Mouse (Mus musculus) limb, embryonic 14.5 days (tissue): ENCODE measurements around the gene Crat. TPM values are rescaled to one million over a fixed set of nuclear protein-coding genes. Genes with fewer than 3 reads are reported as not detected.

Source experiments
- ATAC-seq: fragments of 200-750 bp; cut with Nextera tagmentation; 2 replicates; pipeline ENCODE4 v1.8.0; 2017; ENCODE audit warnings: low read depth, moderate number of reproducible peaks, moderate TSS enrichment; ENCODE audit not compliant: low FRiP score
- DNase-seq: peaks from one replicate; pipeline ENCODE4 v3.0.0-alpha.2; 2015; ENCODE audit warnings: low spot score
- H3K27ac ChIP-seq: fragments of 300-500 bp; sonication (generic); replicated peaks from 2 replicates; pipeline ENCODE4 v1.5.1; 2014; ENCODE audit warnings: low read depth, mild to moderate bottlenecking, low read length, moderate library complexity, mixed read lengths
- H3K27me3 ChIP-seq: fragments of 300-500 bp; sonication (generic); 2 replicates; pipeline ENCODE4 v1.6.1; 2014; ENCODE audit warnings: low read length, mixed read lengths; ENCODE audit not compliant: control insufficient read depth, insufficient read depth
- H3K36me3 ChIP-seq: fragments of 300-500 bp; sonication (generic); 2 replicates; pipeline ENCODE4 v1.6.1; 2014; ENCODE audit warnings: mild to moderate bottlenecking, low read length, moderate library complexity, mixed read lengths; ENCODE audit not compliant: control insufficient read depth, insufficient read depth
- H3K4me1 ChIP-seq: fragments of 300-500 bp; sonication (generic); 2 replicates; pipeline ENCODE4 v1.6.1; 2014; ENCODE audit warnings: antibody characterized with exemption, low read length, mixed read lengths; ENCODE audit not compliant: control insufficient read depth, insufficient read depth
- H3K4me2 ChIP-seq: fragments of 300-500 bp; sonication (generic); replicated peaks from 2 replicates; pipeline ENCODE4 v1.6.1; 2014; ENCODE audit warnings: low read depth, mild to moderate bottlenecking, low read length, moderate library complexity; ENCODE audit not compliant: severe bottlenecking
- H3K4me3 ChIP-seq: fragments of 300-500 bp; sonication (generic); replicated peaks from 2 replicates; pipeline ENCODE4 v1.5.1; 2014; ENCODE audit warnings: low read length
- H3K9ac ChIP-seq: fragments of 300-500 bp; sonication (generic); 2 replicates; pipeline ENCODE4 v1.6.1; 2014; ENCODE audit warnings: mild to moderate bottlenecking, low read depth, low read length, moderate library complexity; ENCODE audit not compliant: severe bottlenecking
- H3K9me3 ChIP-seq: fragments of 300-500 bp; sonication (generic); 2 replicates; pipeline ENCODE4 v1.6.1; 2016; ENCODE audit warnings: low read length; ENCODE audit not compliant: control insufficient read depth
- POLR2A ChIP-seq: fragments of 200-500 bp; IDR thresholded peaks from 2 replicates; pipeline ENCODE4 v1.8.0; 2012; ENCODE audit warnings: inconsistent platforms, mild to moderate bottlenecking, moderate library complexity, borderline replicate concordance; ENCODE audit not compliant: insufficient read depth, insufficient read length; ENCODE audit errors: extremely low read depth
- WGBS: fragments of 180-500 bp; shearing (Covaris S2); extraction: QIAGEN DNeasy Blood & Tissue Kit; methylation state at CpG from one replicate; pipeline ENCODE4 v1.1.7; 2014; 5-methylcytosine and 5-hydroxymethylcytosine counted together
- polyA plus RNA-seq, 2 experiments: library from polyadenylated mRNA; depleted of rRNA in 1 of 2; stranded (reverse) in 1 of 2; unstranded in 1 of 2; fragments of >200 nt; fragmentation: Nextera tagmentation in 1 of 2; extraction: Ambion mirVana in 1 of 2; gene quantifications; 2 replicates each; pipeline versions ENCODE4 v1.2.1 to v1.2.3; 2012 to 2014

Gene Crat
- polyA plus RNA-seq, 2 experiments = 25.0 to 33.4 TPM

GRCm38 (mm10) chr2:30409454-30410176 is 6.0 kb downstream of the Crat start:
- TF ChIP-seq POLR2A = no peak
- 85% methylated on average over 5 of the region's 5 CpGs for WGBS
- peaks cover 43% of the 10 kb centered on the region for H3K36me3 ChIP-seq
- no peak overlapping the region for H3K9ac ChIP-seq
- ATAC-seq (no peak), DNase-seq (no peak)
- no peak overlapping the region for H3K4me2 ChIP-seq
- H3K27me3 ChIP-seq = no peaks in the 10 kb centered on the region
- no peaks in the 10 kb centered on the region for H3K9me3 ChIP-seq
- no peak overlapping the region for H3K27ac ChIP-seq
- no peak overlapping the region for H3K4me3 ChIP-seq
- no peaks in the 10 kb centered on the region for H3K4me1 ChIP-seq

DNA sequence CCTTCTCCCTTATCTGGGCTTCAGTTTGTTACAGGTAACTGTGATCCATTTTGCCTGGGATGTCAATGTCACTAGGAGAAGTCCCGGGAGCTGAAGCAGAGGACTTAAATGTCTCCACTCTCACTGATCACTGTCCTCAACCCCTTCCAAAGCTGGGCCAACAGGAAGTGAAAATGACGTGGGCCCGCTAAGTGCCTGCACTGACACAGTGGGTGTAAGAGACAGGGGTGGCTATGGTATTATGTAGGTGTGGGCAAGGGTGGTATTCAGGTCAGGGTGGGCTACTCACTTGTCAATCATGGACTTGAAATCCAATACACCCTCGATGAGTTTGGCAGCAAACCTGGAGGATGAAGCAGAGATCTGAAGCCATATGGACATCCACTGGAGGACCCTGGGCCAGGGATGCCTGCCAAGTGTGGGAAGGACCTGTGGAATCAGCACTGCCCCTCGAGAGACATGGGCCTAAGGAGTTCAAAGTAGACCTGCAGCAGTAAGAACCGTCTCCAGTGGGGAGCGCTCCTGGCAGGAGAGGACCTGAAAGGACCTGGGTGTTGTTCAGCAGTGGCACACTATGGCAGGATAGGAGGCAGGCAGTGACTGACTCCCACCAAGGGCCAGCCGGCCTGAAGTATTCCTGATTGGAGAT is 7.0 kb downstream of the Crat start:
- ATAC-seq (no peak), DNase-seq (no peak)
- no peak overlapping the region for H3K4me3 ChIP-seq
- 88% methylated on average over 8 of the region's 8 CpGs for WGBS
- no peaks in the 10 kb centered on the region for H3K27me3 ChIP-seq
- H3K4me1 ChIP-seq = no peaks in the 10 kb centered on the region
- no peak for TF ChIP-seq POLR2A
- H3K27ac ChIP-seq = no peak overlapping the region
- H3K9me3 ChIP-seq = no peaks in the 10 kb centered on the region
- peaks cover 44% of the 10 kb centered on the region for H3K36me3 ChIP-seq
- H3K9ac ChIP-seq = no peak overlapping the region
- no peak overlapping the region for H3K4me2 ChIP-seq

DNA sequence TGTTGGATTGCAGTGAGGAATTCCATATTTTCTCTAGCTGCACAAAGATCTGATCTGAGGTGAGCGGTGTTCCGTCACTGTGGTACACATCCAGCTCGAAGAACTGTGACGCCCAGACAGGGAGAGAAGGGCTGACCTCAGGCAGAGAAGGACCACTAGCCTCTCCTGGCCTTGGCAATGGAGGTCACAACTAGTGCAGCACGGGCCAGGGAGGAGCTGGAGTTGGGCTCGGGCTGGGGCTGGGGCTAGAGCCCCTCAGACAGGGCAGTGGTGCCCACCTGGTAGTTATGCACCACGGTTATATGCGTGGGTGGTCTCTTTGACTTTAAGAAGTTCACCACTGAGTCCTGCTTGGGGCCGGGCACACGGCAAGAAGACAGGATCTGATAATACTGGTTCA is 7.8 kb downstream of the Crat start:
- DNase-seq = no peak
- Histone ChIP-seq H3K4me1 (no peaks in the 10 kb centered on the region), H3K27ac (no peak overlapping the region), H3K4me2 (no peak overlapping the region), H3K4me3 (no peak overlapping the region), H3K36me3 (peaks cover 48% of the 10 kb centered on the region), H3K9me3 (no peaks in the 10 kb centered on the region), H3K9ac (no peak overlapping the region), H3K27me3 (no peaks in the 10 kb centered on the region)
- 89% methylated on average over 10 of the region's 10 CpGs for WGBS
- no peak for TF ChIP-seq POLR2A
- no peak for ATAC-seq

- H3K4me2 ChIP-seq = no peak overlapping the region
- ATAC-seq (no peak), DNase-seq (no peak)
- no peaks in the 10 kb centered on the region for H3K27me3 ChIP-seq
- no peak overlapping the region for H3K27ac ChIP-seq
- H3K36me3 ChIP-seq = peaks cover 54% of the 10 kb centered on the region
- H3K9ac ChIP-seq = no peak overlapping the region
- no peaks in the 10 kb centered on the region for H3K4me1 ChIP-seq
- no peak overlapping the region for H3K4me3 ChIP-seq
- 88% methylated on average over 2 of the region's 2 CpGs for WGBS
- no peak for TF ChIP-seq POLR2A
- H3K9me3 ChIP-seq = no peaks in the 10 kb centered on the region
Measured at GRCm38 (mm10) chr2:30407221-30407620, 8.4 kb downstream of the Crat start.

GRCm38 (mm10) chr2:30403870-30404269 is 11.7 kb downstream of the Crat start:
- H3K4me3 ChIP-seq = no peak overlapping the region
- H3K9ac ChIP-seq = no peak overlapping the region
- no peak overlapping the region for H3K4me2 ChIP-seq
- no peaks in the 10 kb centered on the region for H3K4me1 ChIP-seq
- H3K36me3 ChIP-seq = peaks cover 59% of the 10 kb centered on the region
- no peaks in the 10 kb centered on the region for H3K27me3 ChIP-seq
- DNase-seq (no peak), ATAC-seq (no peak)
- H3K9me3 ChIP-seq = no peaks in the 10 kb centered on the region
- no peak for TF ChIP-seq POLR2A
- no peak overlapping the region for H3K27ac ChIP-seq
- 89% methylated on average over 1 of the region's 1 CpGs for WGBS
